Mouse (Mus musculus) heart, postnatal 0 days (tissue): ENCODE data around the gene Hist1h2bc. TPM values are rescaled to one million over a fixed set of nuclear protein-coding genes. Genes with fewer than 3 reads are reported as not detected.

Experiments used
- ATAC-seq: fragments of 200-750 bp; cut with Nextera tagmentation; 2 replicates; pipeline ENCODE4 v1.8.0; 2017; ENCODE audit warnings: low read depth, moderate number of reproducible peaks, moderate library complexity; ENCODE audit not compliant: insufficient read depth
- DNase-seq: peaks from one replicate; pipeline ENCODE4 v3.0.0-alpha.2; 2016; ENCODE audit warnings: low spot score
- H3K27ac ChIP-seq: fragments of 300-500 bp; sonication (generic); 2 replicates; pipeline ENCODE4 v1.5.1; 2014; ENCODE audit warnings: low read depth, mild to moderate bottlenecking
- H3K27me3 ChIP-seq: fragments of 300-500 bp; sonication (generic); 2 replicates; pipeline ENCODE4 v1.6.1; 2014; ENCODE audit warnings: low read length, mixed read lengths; ENCODE audit not compliant: control insufficient read depth, insufficient read depth
- H3K36me3 ChIP-seq: fragments of 300-500 bp; sonication (generic); replicated peaks from 2 replicates; pipeline ENCODE4 v1.6.1; 2014; ENCODE audit warnings: low read length, mixed read lengths; ENCODE audit not compliant: control insufficient read depth, insufficient read depth
- H3K4me1 ChIP-seq: fragments of 300-500 bp; sonication (generic); 2 replicates; pipeline ENCODE4 v1.6.1; 2014; ENCODE audit warnings: antibody characterized with exemption; ENCODE audit not compliant: control insufficient read depth, insufficient read depth
- H3K4me2 ChIP-seq: fragments of 300-500 bp; sonication (generic); 2 replicates; pipeline ENCODE4 v1.6.1; 2014; ENCODE audit warnings: low read depth, mild to moderate bottlenecking, low read length, moderate library complexity
- H3K4me3 ChIP-seq: fragments of 300-500 bp; sonication (generic); 2 replicates; pipeline ENCODE4 v1.5.1; 2014; ENCODE audit warnings: low read depth, low read length
- H3K9ac ChIP-seq: fragments of 300-500 bp; sonication (generic); replicated peaks from 2 replicates; pipeline ENCODE4 v1.6.1; 2014; ENCODE audit warnings: low read depth, low read length, mixed read lengths
- H3K9me3 ChIP-seq: fragments of 300-500 bp; sonication (generic); replicated peaks from 2 replicates; pipeline ENCODE4 v1.6.1; 2016; ENCODE audit warnings: low read length; ENCODE audit not compliant: control insufficient read depth
- CTCF ChIP-seq: IDR thresholded peaks from 2 replicates; pipeline ENCODE4 v1.5.1; 2016; ENCODE audit warnings: antibody characterized with exemption, control low read depth, low read depth
- EP300 ChIP-seq: IDR thresholded peaks from 2 replicates; pipeline ENCODE4 v1.6.1; 2016; ENCODE audit warnings: antibody characterized with exemption, low read depth
- WGBS: fragments of 180-500 bp; shearing (Covaris S2); extraction: QIAGEN DNeasy Blood & Tissue Kit; methylation state at CpG from one replicate; pipeline ENCODE4 v1.1.7; 2014; 5-methylcytosine and 5-hydroxymethylcytosine counted together
- microRNA-seq: library from miRNA; unstranded; fragments of <30 nt; microRNA quantifications from one replicate; pipeline ENCODE4, GENCODE M21; 2016
- polyA plus RNA-seq: library from polyadenylated mRNA; unstranded; fragments of >200 nt; fragmentation: Nextera tagmentation; extraction: Ambion mirVana; gene quantifications from 2 replicates; pipeline ENCODE4 v1.2.1, GENCODE M21; 2015
- total RNA-seq: library from RNA; depleted of rRNA; stranded (reverse); fragments of >200 nt; gene quantifications from 2 replicates; pipeline ENCODE4 v1.2.3, GENCODE M21; 2014; ENCODE audit warnings: low replicate concordance; rRNA removed

Hist1h2bc gene
- total and polyA plus RNA-seq, 2 experiments from 2014 or later, result 94.4 to 253 TPM

DNA sequence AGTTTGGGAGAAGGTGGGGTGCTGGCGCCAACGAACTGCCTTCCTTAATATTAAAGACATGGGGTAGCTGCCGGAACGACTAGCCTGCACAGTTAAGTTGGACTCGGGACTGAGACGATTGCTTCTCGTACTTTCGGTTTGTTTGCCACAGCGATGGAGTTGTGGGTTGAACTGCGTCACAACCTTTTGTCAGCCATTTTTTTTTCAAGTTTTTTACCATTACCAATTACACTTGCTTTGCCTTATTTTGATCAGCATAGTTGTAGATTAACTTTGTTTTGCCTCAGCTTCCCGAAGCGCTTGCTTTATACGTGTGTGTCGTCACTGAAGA is 55.9 kb downstream of the Hist1h2bc start:
- no peaks in the 10 kb centered on the region for H3K27me3 ChIP-seq
- peak overlapping the region; percentile 72 for H3K4me3 ChIP-seq
- peak overlapping the region; percentile 97 for H3K4me2 ChIP-seq
- H3K4me1 ChIP-seq, result peaks cover 8% of the 10 kb centered on the region; the same call in 1 of the 2 replicates
- H3K27ac ChIP-seq, result peak overlapping the region; percentile 97
- H3K9ac ChIP-seq, result peak overlapping the region; percentile 96
- H3K36me3 ChIP-seq, result no peaks in the 10 kb centered on the region
- TF ChIP-seq CTCF (no peak), EP300 (no peak; the same call in 1 of the 2 replicates)
- WGBS, result 0% methylated on average over 14 of the region's 14 CpGs
- DNase-seq (no peak), ATAC-seq (no peak)
- H3K9me3 ChIP-seq, result no peaks in the 10 kb centered on the region

- Histone ChIP-seq H3K36me3 (no peaks in the 10 kb centered on the region), H3K9me3 (no peaks in the 10 kb centered on the region), H3K4me3 (peak overlapping the region; percentile 72), H3K4me2 (peak overlapping the region; percentile 97), H3K4me1 (peaks cover 8% of the 10 kb centered on the region; the same call in 1 of the 2 replicates), H3K27me3 (no peaks in the 10 kb centered on the region), H3K9ac (peak overlapping the region; percentile 96), H3K27ac (peak overlapping the region; percentile 97)
- DNase-seq, result no peak
- no peak for TF ChIP-seq CTCF
- WGBS, result 32% methylated on average over 13 of the region's 13 CpGs
- no peak for ATAC-seq
Observed at GRCm38 (mm10) chr13:23740256-23740840, 56.3 kb downstream of the Hist1h2bc start.

DNA sequence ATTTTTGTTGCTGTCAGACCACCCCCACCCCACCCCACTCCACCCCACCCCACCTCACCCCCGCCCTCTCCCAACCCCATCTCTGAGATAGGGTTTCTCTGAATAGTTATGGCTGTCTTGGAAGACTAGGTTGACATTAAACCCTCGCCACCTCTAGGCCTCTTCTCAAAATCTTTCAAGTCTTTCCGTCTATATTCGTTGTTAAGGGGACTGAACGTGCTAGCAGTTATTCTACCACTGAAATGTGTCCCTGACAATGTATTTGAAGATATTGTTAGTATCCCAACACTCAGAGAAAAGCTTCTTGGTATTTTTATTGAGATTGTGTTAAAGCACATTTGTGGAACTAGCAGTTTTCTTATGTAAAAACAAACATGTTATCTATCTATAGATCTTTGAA is 56.9 kb downstream of the Hist1h2bc start:
- peak overlapping the region; percentile 97 for H3K4me2 ChIP-seq
- TF ChIP-seq CTCF, result no peak
- H3K4me3 ChIP-seq, result peak overlapping the region; percentile 72; the same call in 1 of the 2 replicates
- ATAC-seq (no peak), DNase-seq (no peak)
- H3K27ac ChIP-seq, result peak overlapping the region; percentile 97; the same call in 1 of the 2 replicates
- H3K27me3 ChIP-seq, result no peaks in the 10 kb centered on the region
- WGBS, result 67% methylated on average over 5 of the region's 5 CpGs
- H3K36me3 ChIP-seq, result no peaks in the 10 kb centered on the region
- H3K4me1 ChIP-seq, result peaks cover 12% of the 10 kb centered on the region
- no peak overlapping the region for H3K9ac ChIP-seq
- no peaks in the 10 kb centered on the region for H3K9me3 ChIP-seq

DNA sequence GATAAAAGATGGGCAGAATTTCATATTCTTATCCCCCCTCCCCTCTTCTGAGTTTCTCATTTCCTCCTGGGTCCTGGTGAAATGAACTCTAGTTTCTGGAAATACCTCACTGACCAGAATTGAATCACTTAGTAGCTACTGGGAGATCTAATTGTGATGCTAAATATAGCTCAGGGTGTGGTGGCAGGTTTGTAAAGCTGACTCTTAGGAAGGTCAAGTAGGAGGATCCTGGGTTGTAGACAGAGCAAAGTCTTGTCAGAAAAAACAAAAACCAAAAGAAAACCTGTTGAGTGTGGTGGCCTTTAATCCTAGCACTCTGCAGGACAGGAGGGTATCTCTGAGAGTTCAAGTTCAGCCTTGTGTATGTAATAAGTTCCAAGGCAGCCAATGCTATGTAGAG is 58.0 kb downstream of the Hist1h2bc start:
- Histone ChIP-seq H3K9ac (no peak overlapping the region), H3K27me3 (no peaks in the 10 kb centered on the region), H3K36me3 (no peaks in the 10 kb centered on the region), H3K9me3 (no peaks in the 10 kb centered on the region), H3K27ac (no peak overlapping the region), H3K4me2 (no peak overlapping the region), H3K4me1 (peaks cover 13% of the 10 kb centered on the region), H3K4me3 (no peak overlapping the region)
- ATAC-seq (no peak), DNase-seq (no peak)
- no peak for TF ChIP-seq EP300
- no peak for TF ChIP-seq CTCF

Small RNA genes within 50 kb of the gene (microRNA-seq; reads per million reads assigned to microRNA genes)
- gene Gm44350, result not detected

Other genes with a start within 250 kb of the Hist1h2bc start
Only the 30 nearest of the 37 such genes appear.
- 369 and 922 TPM in 2 replicates for gene Hist1h2af, start 150.3 kb upstream of the Hist1h2bc start, total RNA-seq
- gene Hist1h2af, start 150.3 kb upstream of the Hist1h2bc start, polyA plus RNA-seq, result 1.3 and 2.6 TPM in 2 replicates
- 709 and 989 TPM in 2 replicates for gene Hist1h3g, start 148.8 kb upstream of the Hist1h2bc start, total RNA-seq
- 2.4 and 2.5 TPM in 2 replicates for gene Hist1h3g, start 148.8 kb upstream of the Hist1h2bc start, polyA plus RNA-seq
- 82.5 and 133 TPM in 2 replicates for gene Hist1h2bh, start 140.8 kb upstream of the Hist1h2bc start, total RNA-seq
- 0.25 and 0.31 TPM in 2 replicates for gene Hist1h2bh, start 140.8 kb upstream of the Hist1h2bc start, polyA plus RNA-seq
- gene Hist1h3f, start 140.1 kb upstream of the Hist1h2bc start, total RNA-seq, result 441 and 779 TPM in 2 replicates
- gene Hist1h3f, start 140.1 kb upstream of the Hist1h2bc start, polyA plus RNA-seq, result 0.29 and 0.45 TPM in 2 replicates
- gene Hist1h4f, start 132.6 kb upstream of the Hist1h2bc start, total RNA-seq, result 2,919 and 3,073 TPM in 2 replicates
- gene Hist1h4f, start 132.6 kb upstream of the Hist1h2bc start, polyA plus RNA-seq, result 0.65 TPM in 1 of 2 replicates, not detected in the other
- gene Hist1h1d, start 130.9 kb upstream of the Hist1h2bc start, total RNA-seq, result 61.7 and 66.1 TPM in 2 replicates
- 0.16 and 0.20 TPM in 2 replicates for gene Hist1h1d, start 130.9 kb upstream of the Hist1h2bc start, polyA plus RNA-seq
- gene Hist1h3e, start 121.8 kb upstream of the Hist1h2bc start, total RNA-seq, result 625 and 977 TPM in 2 replicates
- gene Hist1h3e, start 121.8 kb upstream of the Hist1h2bc start, polyA plus RNA-seq, result 0.70 and 0.97 TPM in 2 replicates
- gene Hist1h2ae, start 113.0 kb upstream of the Hist1h2bc start, total RNA-seq, result 171 and 312 TPM in 2 replicates
- 12.1 and 14.3 TPM in 2 replicates for gene Hist1h2ae, start 113.0 kb upstream of the Hist1h2bc start, polyA plus RNA-seq
- 1,110 and 1,666 TPM in 2 replicates for gene Hist1h2bg, start 112.8 kb upstream of the Hist1h2bc start, total RNA-seq
- 2.5 and 4.3 TPM in 2 replicates for gene Hist1h2bg, start 112.8 kb upstream of the Hist1h2bc start, polyA plus RNA-seq
- 603 and 951 TPM in 2 replicates for gene Hist1h2bf, start 110.0 kb upstream of the Hist1h2bc start, total RNA-seq
- 1.3 and 1.6 TPM in 2 replicates for gene Hist1h2bf, start 110.0 kb upstream of the Hist1h2bc start, polyA plus RNA-seq
- gene Hist1h2ad, start 109.8 kb upstream of the Hist1h2bc start, total RNA-seq, result 568 and 769 TPM in 2 replicates
- gene Hist1h2ad, start 109.8 kb upstream of the Hist1h2bc start, polyA plus RNA-seq, result 0.27 and 1.8 TPM in 2 replicates
- gene Hist1h3d, start 108.4 kb upstream of the Hist1h2bc start, total RNA-seq, result 116 and 155 TPM in 2 replicates
- 1.2 and 1.8 TPM in 2 replicates for gene Hist1h3d, start 108.4 kb upstream of the Hist1h2bc start, polyA plus RNA-seq
- gene Hist1h4d, start 102.6 kb upstream of the Hist1h2bc start, total RNA-seq, result 1,649 and 2,136 TPM in 2 replicates
- 18.8 and 21.2 TPM in 2 replicates for gene Hist1h4d, start 102.6 kb upstream of the Hist1h2bc start, polyA plus RNA-seq
- 253 and 309 TPM in 2 replicates for gene Hist1h2be, start 63.1 kb upstream of the Hist1h2bc start, total RNA-seq
- 0.82 and 1.2 TPM in 2 replicates for gene Hist1h2be, start 63.1 kb upstream of the Hist1h2bc start, polyA plus RNA-seq
- gene Hist1h1e, start 61.6 kb upstream of the Hist1h2bc start, total RNA-seq, result 271 and 391 TPM in 2 replicates
- gene Hist1h1e, start 61.6 kb upstream of the Hist1h2bc start, polyA plus RNA-seq, result 5.6 and 6.7 TPM in 2 replicates
- 62.8 and 88.1 TPM in 2 replicates for gene Hist1h2ac, start 251 bp upstream of the Hist1h2bc start, total RNA-seq
- gene Hist1h2ac, start 251 bp upstream of the Hist1h2bc start, polyA plus RNA-seq, result 0.45 and 0.49 TPM in 2 replicates
- gene Hist1h1t, start 11.6 kb downstream of the Hist1h2bc start, total RNA-seq, result 0.23 and 2.0 TPM in 2 replicates
- gene Hist1h1t, start 11.6 kb downstream of the Hist1h2bc start, polyA plus RNA-seq, result not detected in 2 replicates
- 1,145 and 1,607 TPM in 2 replicates for gene Hist1h4c, start 14.3 kb downstream of the Hist1h2bc start, total RNA-seq
- 1.5 and 1.7 TPM in 2 replicates for gene Hist1h4c, start 14.3 kb downstream of the Hist1h2bc start, polyA plus RNA-seq
- gene Hfe, start 26.7 kb downstream of the Hist1h2bc start, total RNA-seq, result 21.4 and 25.9 TPM in 2 replicates
- 18.0 and 22.3 TPM in 2 replicates for gene Hfe, start 26.7 kb downstream of the Hist1h2bc start, polyA plus RNA-seq
- gene Hist1h1c, start 54.6 kb downstream of the Hist1h2bc start, total RNA-seq, result 770 and 1,043 TPM in 2 replicates
- gene Hist1h1c, start 54.6 kb downstream of the Hist1h2bc start, polyA plus RNA-seq, result 73.4 and 101 TPM in 2 replicates
- gene Hist1h3c, start 61.4 kb downstream of the Hist1h2bc start, total RNA-seq, result 1,907 and 3,007 TPM in 2 replicates
- gene Hist1h3c, start 61.4 kb downstream of the Hist1h2bc start, polyA plus RNA-seq, result 1.2 and 1.3 TPM in 2 replicates
- gene Hist1h2bb, start 62.5 kb downstream of the Hist1h2bc start, total RNA-seq, result 1,542 and 1,547 TPM in 2 replicates
- 0.59 and 0.78 TPM in 2 replicates for gene Hist1h2bb, start 62.5 kb downstream of the Hist1h2bc start, polyA plus RNA-seq
- gene Hist1h2ab, start 66.9 kb downstream of the Hist1h2bc start, total RNA-seq, result 667 and 733 TPM in 2 replicates
- gene Hist1h2ab, start 66.9 kb downstream of the Hist1h2bc start, polyA plus RNA-seq, result 5.6 and 7.6 TPM in 2 replicates
- 800 and 1,239 TPM in 2 replicates for gene Hist1h3b, start 68.1 kb downstream of the Hist1h2bc start, total RNA-seq
- gene Hist1h3b, start 68.1 kb downstream of the Hist1h2bc start, polyA plus RNA-seq, result 3.2 and 3.3 TPM in 2 replicates
- 252 and 267 TPM in 2 replicates for gene Hist1h4b, start 72.8 kb downstream of the Hist1h2bc start, total RNA-seq
- gene Hist1h4b, start 72.8 kb downstream of the Hist1h2bc start, polyA plus RNA-seq, result 0.46 and 0.60 TPM in 2 replicates
- gene Hist1h4a, start 77.0 kb downstream of the Hist1h2bc start, total RNA-seq, result 794 and 986 TPM in 2 replicates
- 0.49 and 0.82 TPM in 2 replicates for gene Hist1h4a, start 77.0 kb downstream of the Hist1h2bc start, polyA plus RNA-seq
- 1,794 and 2,478 TPM in 2 replicates for gene Hist1h3a, start 78.2 kb downstream of the Hist1h2bc start, total RNA-seq
- gene Hist1h3a, start 78.2 kb downstream of the Hist1h2bc start, polyA plus RNA-seq, result 1.4 and 1.7 TPM in 2 replicates
- gene Hist1h1a, start 79.5 kb downstream of the Hist1h2bc start, total RNA-seq, result 261 and 272 TPM in 2 replicates
- gene Hist1h1a, start 79.5 kb downstream of the Hist1h2bc start, polyA plus RNA-seq, result 0.81 and 0.82 TPM in 2 replicates
- gene Trim38, start 85.7 kb downstream of the Hist1h2bc start, total RNA-seq, result not detected in 2 replicates
- 0.08 and 0.10 TPM in 2 replicates for gene Trim38, start 85.7 kb downstream of the Hist1h2bc start, polyA plus RNA-seq
- not detected in 2 replicates for gene Slc17a2, start 122.8 kb downstream of the Hist1h2bc start, total RNA-seq
- gene Slc17a2, start 122.8 kb downstream of the Hist1h2bc start, polyA plus RNA-seq, result not detected in 2 replicates